Mouse (Mus musculus): Measurements from ENCODE around the gene Mrps18a. TPM values are rescaled to one million over a fixed set of nuclear protein-coding genes. Genes with fewer than 3 reads are reported as not detected.

Mrps18a gene
- polyA plus RNA-seq (2015; fragmentation: Nextera tagmentation; extraction: Ambion mirVana), result 59.7 and 62.6 TPM in 2 replicates

- Histone ChIP-seq H3K4me3 (ENCODE audit: low read depth, low read length) (peak within 1 kb of the TSS; percentile 88), H3K4me2 (ENCODE audit: low read depth, low read length) (peak within 1 kb of the TSS; percentile 90), H3K9ac (ENCODE audit: low read depth, low read length) (peak within 1 kb of the TSS; percentile 83), H3K27ac (ENCODE audit: low read length) (peak within 1 kb of the TSS; percentile 42; the same call in 1 of the 2 replicates), H3K36me3 (ENCODE audit: control insufficient read depth, insufficient read depth) (no peaks in the 10 kb centered on the region), H3K9me3 (replicated peaks; ENCODE audit: control insufficient read depth, low read length) (no peaks in the 10 kb centered on the region), H3K4me1 (ENCODE audit: control insufficient read depth, low read depth, low read length) (peaks cover 8% of the 10 kb centered on the region), H3K27me3 (ENCODE audit: control insufficient read depth, insufficient read depth, low read depth, low read length) (peaks cover 2% of the 10 kb centered on the region; the same call in 1 of the 2 replicates)
- 4% methylated on average over 38 of the region's 38 CpGs for WGBS (ENCODE audit: insufficient replicate concordance)
- peak; percentile 86 for ATAC-seq (ENCODE audit: low read depth)
Measured at GRCm38 (mm10) chr17:46110402-46111289, at the start of gene Mrps18a. Gene Mrps18a, plus strand, starts transcription at chr17:46110986.

GRCm38 (mm10) chr17:46063283-46063973, 47.4 kb upstream of the Mrps18a start:
- H3K27ac ChIP-seq (ENCODE audit: low read length), result no peak overlapping the region
- no peak overlapping the region for H3K9ac ChIP-seq (ENCODE audit: low read depth, low read length)
- no peaks in the 10 kb centered on the region for H3K27me3 ChIP-seq (ENCODE audit: control insufficient read depth, insufficient read depth, low read depth, low read length)
- WGBS (ENCODE audit: insufficient replicate concordance), result 32% methylated on average over 10 of the region's 10 CpGs
- peak; percentile 41 for ATAC-seq (ENCODE audit: low read depth)
- no peaks in the 10 kb centered on the region for H3K36me3 ChIP-seq (ENCODE audit: control insufficient read depth, insufficient read depth)
- H3K4me3 ChIP-seq (ENCODE audit: low read depth, low read length), result no peak overlapping the region
- H3K4me1 ChIP-seq (ENCODE audit: control insufficient read depth, low read depth, low read length), result no peaks in the 10 kb centered on the region; the same call in 1 of the 2 replicates
- H3K9me3 ChIP-seq (replicated peaks; ENCODE audit: control insufficient read depth, low read length), result no peaks in the 10 kb centered on the region
- H3K4me2 ChIP-seq (ENCODE audit: low read depth, low read length), result no peak overlapping the region

GRCm38 (mm10) chr17:46063974-46064312, 46.8 kb upstream of the Mrps18a start:
- H3K27ac ChIP-seq (ENCODE audit: low read length), result no peak overlapping the region
- WGBS (ENCODE audit: insufficient replicate concordance), result 55% methylated on average over 6 of the region's 6 CpGs

GRCm38 (mm10) chr17:46070046-46070445, 40.7 kb upstream of the Mrps18a start:
- Histone ChIP-seq H3K27me3 (ENCODE audit: control insufficient read depth, insufficient read depth, low read depth, low read length) (no peaks in the 10 kb centered on the region), H3K4me3 (ENCODE audit: low read depth, low read length) (no peak overlapping the region), H3K27ac (ENCODE audit: low read length) (no peak overlapping the region), H3K36me3 (ENCODE audit: control insufficient read depth, insufficient read depth) (no peaks in the 10 kb centered on the region), H3K4me2 (ENCODE audit: low read depth, low read length) (no peak overlapping the region), H3K9me3 (replicated peaks; ENCODE audit: control insufficient read depth, low read length) (no peaks in the 10 kb centered on the region), H3K9ac (ENCODE audit: low read depth, low read length) (no peak overlapping the region), H3K4me1 (ENCODE audit: control insufficient read depth, low read depth, low read length) (peaks cover 8% of the 10 kb centered on the region)
- WGBS (ENCODE audit: insufficient replicate concordance), result 54% methylated on average over 9 of the region's 9 CpGs
- ATAC-seq (ENCODE audit: low read depth), result no peak

More at GRCm38 (mm10) chr17:46063974-46064312, 46.8 kb upstream of the Mrps18a start:
- no peak overlapping the region for H3K4me2 ChIP-seq (ENCODE audit: low read depth, low read length)
- H3K4me3 ChIP-seq (ENCODE audit: low read depth, low read length), result no peak overlapping the region
- H3K4me1 ChIP-seq (ENCODE audit: control insufficient read depth, low read depth, low read length), result no peaks in the 10 kb centered on the region; the same call in 1 of the 2 replicates
- no peak overlapping the region for H3K9ac ChIP-seq (ENCODE audit: low read depth, low read length)
- no peaks in the 10 kb centered on the region for H3K36me3 ChIP-seq (ENCODE audit: control insufficient read depth, insufficient read depth)
- ATAC-seq (ENCODE audit: low read depth), result no peak
- H3K27me3 ChIP-seq (ENCODE audit: control insufficient read depth, insufficient read depth, low read depth, low read length), result no peaks in the 10 kb centered on the region
- H3K9me3 ChIP-seq (replicated peaks; ENCODE audit: control insufficient read depth, low read length), result no peaks in the 10 kb centered on the region

GRCm38 (mm10) chr17:46071531-46071930, 39.3 kb upstream of the Mrps18a start:
- Histone ChIP-seq H3K4me3 (ENCODE audit: low read depth, low read length) (no peak overlapping the region), H3K27me3 (ENCODE audit: control insufficient read depth, insufficient read depth, low read depth, low read length) (no peaks in the 10 kb centered on the region), H3K9ac (ENCODE audit: low read depth, low read length) (no peak overlapping the region), H3K4me2 (ENCODE audit: low read depth, low read length) (no peak overlapping the region), H3K4me1 (ENCODE audit: control insufficient read depth, low read depth, low read length) (peaks cover 8% of the 10 kb centered on the region), H3K36me3 (ENCODE audit: control insufficient read depth, insufficient read depth) (no peaks in the 10 kb centered on the region), H3K9me3 (replicated peaks; ENCODE audit: control insufficient read depth, low read length) (no peaks in the 10 kb centered on the region), H3K27ac (ENCODE audit: low read length) (no peak overlapping the region)
- WGBS (ENCODE audit: insufficient replicate concordance), result 71% methylated on average over 3 of the region's 3 CpGs
- no peak for ATAC-seq (ENCODE audit: low read depth)

- H3K27ac ChIP-seq (ENCODE audit: low read length), result no peak overlapping the region
- no peaks in the 10 kb centered on the region for H3K36me3 ChIP-seq (ENCODE audit: control insufficient read depth, insufficient read depth)
- H3K9me3 ChIP-seq (replicated peaks; ENCODE audit: control insufficient read depth, low read length), result peaks cover under 1% of the 10 kb centered on the region; the same call in 1 of the 2 replicates
- no peaks in the 10 kb centered on the region for H3K27me3 ChIP-seq (ENCODE audit: control insufficient read depth, insufficient read depth, low read depth, low read length)
- H3K4me2 ChIP-seq (ENCODE audit: low read depth, low read length), result peak overlapping the region; percentile 51
- ATAC-seq (ENCODE audit: low read depth), result peak; percentile 88
- WGBS (ENCODE audit: insufficient replicate concordance), result 3% methylated on average over 23 of the region's 23 CpGs
- H3K9ac ChIP-seq (ENCODE audit: low read depth, low read length), result no peak overlapping the region
- H3K4me1 ChIP-seq (ENCODE audit: control insufficient read depth, low read depth, low read length), result peaks cover 8% of the 10 kb centered on the region
- peak overlapping the region; percentile 18 for H3K4me3 ChIP-seq (ENCODE audit: low read depth, low read length)
Measured at GRCm38 (mm10) chr17:46073730-46074301, 37.0 kb upstream of the Mrps18a start.

- H3K4me3 ChIP-seq (ENCODE audit: low read depth, low read length), result no peak overlapping the region
- no peaks in the 10 kb centered on the region for H3K27me3 ChIP-seq (ENCODE audit: control insufficient read depth, insufficient read depth, low read depth, low read length)
- no peaks in the 10 kb centered on the region for H3K36me3 ChIP-seq (ENCODE audit: control insufficient read depth, insufficient read depth)
- no peak overlapping the region for H3K27ac ChIP-seq (ENCODE audit: low read length)
- peaks cover 3% of the 10 kb centered on the region; the same call in 1 of the 2 replicates for H3K9me3 ChIP-seq (replicated peaks; ENCODE audit: control insufficient read depth, low read length)
- H3K4me1 ChIP-seq (ENCODE audit: control insufficient read depth, low read depth, low read length), result peaks cover 8% of the 10 kb centered on the region
- 7% methylated on average over 7 of the region's 7 CpGs for WGBS (ENCODE audit: insufficient replicate concordance)
- ATAC-seq (ENCODE audit: low read depth), result peak; percentile 18
- H3K4me2 ChIP-seq (ENCODE audit: low read depth, low read length), result peak overlapping the region; percentile 51
- no peak overlapping the region for H3K9ac ChIP-seq (ENCODE audit: low read depth, low read length)
Measured at GRCm38 (mm10) chr17:46074398-46075115, 36.2 kb upstream of the Mrps18a start.

GRCm38 (mm10) chr17:46075116-46075485, 35.7 kb upstream of the Mrps18a start:
- H3K9ac ChIP-seq (ENCODE audit: low read depth, low read length), result no peak overlapping the region
- H3K4me3 ChIP-seq (ENCODE audit: low read depth, low read length), result no peak overlapping the region
- H3K4me2 ChIP-seq (ENCODE audit: low read depth, low read length), result no peak overlapping the region
- WGBS (ENCODE audit: insufficient replicate concordance), result 22% methylated on average over 3 of the region's 3 CpGs
- H3K36me3 ChIP-seq (ENCODE audit: control insufficient read depth, insufficient read depth), result no peaks in the 10 kb centered on the region
- peaks cover 8% of the 10 kb centered on the region for H3K4me1 ChIP-seq (ENCODE audit: control insufficient read depth, low read depth, low read length)
- H3K27ac ChIP-seq (ENCODE audit: low read length), result no peak overlapping the region
- no peak for ATAC-seq (ENCODE audit: low read depth)
- no peaks in the 10 kb centered on the region for H3K27me3 ChIP-seq (ENCODE audit: control insufficient read depth, insufficient read depth, low read depth, low read length)
- H3K9me3 ChIP-seq (replicated peaks; ENCODE audit: control insufficient read depth, low read length), result peaks cover 3% of the 10 kb centered on the region; the same call in 1 of the 2 replicates

All from liver, embryonic 16.5 days (tissue).